Mouse (Mus musculus): ENCODE data around the gene 1700016D06Rik.

DNA sequence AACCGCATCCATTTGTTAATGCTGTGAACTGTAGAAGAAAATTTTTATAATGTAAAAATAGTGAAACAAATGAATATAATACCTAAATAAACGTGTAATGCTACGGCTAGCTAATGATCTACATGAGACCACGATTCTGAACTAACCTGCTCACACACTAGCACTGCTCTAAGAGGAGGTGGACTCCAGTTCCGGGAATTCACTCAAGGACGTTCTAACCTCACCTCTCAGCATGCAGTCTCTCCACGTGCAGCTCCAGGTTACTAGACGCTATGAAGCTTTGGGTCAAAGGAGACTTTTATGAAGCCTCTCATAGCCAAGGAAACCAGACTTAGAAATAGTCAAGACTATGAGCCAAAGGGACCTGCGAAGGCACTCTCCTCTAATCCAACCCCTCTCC lies 73.1 kb downstream of the 1700016D06Rik start:
- TF ChIP-seq CTCF (IDR thresholded peaks at IDR 0.05; ENCODE audit: borderline replicate concordance, control insufficient read depth, extremely low read depth, insufficient read depth, low read length, poor library complexity) (no peak), POLR2A (IDR thresholded peaks at IDR 0.05; ENCODE audit: control insufficient read depth, extremely low read depth, insufficient read depth, low read length, poor library complexity) (no peak)

Measured in thymus, adult 2 months (tissue).